Mouse (Mus musculus) cerebellum, adult 2 months (tissue): ENCODE measurements around the gene Fam107b.

ENCODE experiments used
- CTCF ChIP-seq: fragments of 200-500 bp; IDR thresholded peaks from 2 replicates; pipeline ENCODE4 v1.5.1; 2011; ENCODE audit warnings: low read depth, mild to moderate bottlenecking, control low read depth, low read length, moderate library complexity, borderline replicate concordance; ENCODE audit not compliant: insufficient read depth
- POLR2A ChIP-seq: fragments of 200-500 bp; IDR thresholded peaks from 2 replicates; pipeline ENCODE4 v1.6.1; 2011; ENCODE audit warnings: low read length, control low read depth, borderline replicate concordance; ENCODE audit not compliant: insufficient read depth

GRCm38 (mm10) chr2:3723391-3724106 is 153.3 kb downstream of the Fam107b start:
- TF ChIP-seq CTCF (no peak), POLR2A (no peak)
